Mouse (Mus musculus) thymus, postnatal 25 days (tissue): ENCODE data around the gene Tuba8.

Source experiments
- DNase-seq: peaks from one replicate; pipeline ENCODE4 v3.0.0; 2022

The Tuba8 gene

DNA sequence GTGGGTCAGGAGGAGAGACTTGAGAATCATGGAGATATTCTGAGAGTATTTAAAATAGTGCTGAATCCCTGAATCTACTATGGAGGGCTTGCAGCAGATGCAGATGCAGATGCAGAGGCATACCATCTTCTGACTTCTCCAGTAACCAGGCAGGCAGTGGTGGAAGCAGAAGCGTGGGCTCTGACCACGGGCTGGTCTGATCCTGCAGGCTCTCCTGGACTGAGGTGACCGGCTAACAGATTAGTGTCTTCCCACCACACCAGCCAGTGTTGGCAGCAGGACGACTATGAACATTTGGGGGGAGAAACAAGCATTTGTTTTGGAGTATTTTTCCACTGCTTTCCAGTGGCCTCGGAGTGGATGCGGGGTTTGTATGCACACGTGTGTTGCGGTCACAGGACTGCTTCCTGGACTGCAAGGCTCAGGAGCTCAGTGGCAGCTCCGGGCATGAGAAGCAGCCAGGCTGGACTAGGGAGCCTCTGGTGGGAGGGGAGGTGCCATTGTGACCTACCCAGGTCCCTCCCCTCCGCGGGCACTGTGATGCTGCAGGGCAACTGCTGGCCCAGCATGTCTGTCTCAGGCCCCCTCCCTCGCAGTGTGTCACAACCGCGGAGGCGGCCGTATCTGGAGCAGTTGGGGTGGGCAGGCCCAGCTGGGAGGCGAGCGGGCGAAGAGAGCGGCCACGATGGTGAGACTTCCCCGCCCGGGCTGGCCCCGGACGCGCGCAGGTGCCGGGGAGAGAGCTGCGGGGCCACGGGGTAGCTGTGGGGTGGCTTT is at the start of gene Tuba8:
TSS of gene Tuba8 (plus strand) at position 548 of the 777 bp plus-strand sequence.
- DNase-seq, result peak; percentile 61

DNA sequence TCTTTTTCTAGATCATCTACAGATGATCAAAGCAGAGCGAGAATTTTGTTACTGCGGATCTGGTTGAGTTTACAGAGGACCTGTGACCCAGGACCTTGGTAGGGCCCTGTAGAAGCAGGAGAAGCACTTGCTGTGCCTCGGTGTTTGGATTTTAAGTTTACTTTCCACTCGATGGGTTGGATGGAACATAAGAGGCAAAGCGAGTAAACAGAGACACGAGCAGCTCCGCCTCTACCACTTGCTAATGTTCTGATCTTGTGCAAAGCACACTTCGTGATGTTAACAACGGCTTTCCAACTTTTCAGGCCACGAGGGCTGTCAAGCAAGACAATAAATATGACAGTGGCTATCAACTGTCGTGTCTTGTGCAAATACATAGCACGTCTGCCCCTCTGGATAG is 47.9 kb upstream of the Tuba8 start:
- no peak for DNase-seq

DNA sequence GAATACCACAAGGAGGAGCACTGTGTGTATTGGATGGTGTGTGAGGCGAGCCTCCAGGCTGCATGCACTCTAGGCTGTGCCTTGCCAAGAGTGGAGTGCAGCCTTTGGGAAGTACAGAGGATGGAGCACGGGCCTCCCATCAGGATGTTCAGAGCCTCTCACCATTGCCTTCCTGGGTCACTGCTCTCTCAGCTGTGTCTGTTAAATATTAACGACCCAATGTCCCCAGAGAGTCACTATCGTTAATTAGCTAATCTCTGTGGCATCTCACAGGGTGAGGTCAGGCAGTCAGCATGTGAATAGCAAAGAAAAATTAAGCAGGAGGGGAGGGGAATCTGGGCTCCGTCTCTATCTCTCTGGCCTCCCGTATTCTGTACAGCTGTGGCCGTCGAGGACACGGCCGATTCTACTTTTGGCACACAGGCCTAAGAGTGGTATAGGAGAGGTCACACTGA is 44.4 kb upstream of the Tuba8 start:
- DNase-seq, result no peak

DNA sequence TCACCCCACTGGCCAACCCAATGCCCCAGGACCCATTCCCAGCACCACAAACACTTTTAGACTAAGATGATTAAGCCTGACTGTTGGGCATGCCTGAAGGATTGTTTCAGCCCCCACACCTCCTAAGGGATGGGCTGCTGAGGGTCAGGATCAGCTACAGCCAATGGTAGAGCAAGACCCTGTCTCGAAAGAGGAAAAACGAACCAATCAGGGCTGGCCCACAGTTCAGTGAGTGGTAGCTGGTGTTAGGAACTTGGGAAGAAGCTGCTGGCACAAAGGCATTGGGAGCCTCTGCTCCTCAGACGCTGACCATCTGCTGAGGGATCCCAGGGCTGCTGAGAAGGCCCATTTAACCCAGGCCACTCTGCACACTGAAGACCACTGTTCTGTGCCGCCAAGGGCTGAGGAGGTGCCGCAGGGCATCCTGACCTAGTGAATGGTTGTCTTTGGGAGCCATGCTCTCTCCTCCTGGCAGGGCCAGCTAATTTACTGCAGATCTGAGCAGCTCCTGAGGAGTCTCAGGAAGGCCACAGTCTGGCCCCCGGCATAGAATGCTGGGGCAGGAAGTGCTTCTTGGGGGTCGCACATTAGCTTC is 43.0 kb upstream of the Tuba8 start:
- DNase-seq, result no peak

DNA sequence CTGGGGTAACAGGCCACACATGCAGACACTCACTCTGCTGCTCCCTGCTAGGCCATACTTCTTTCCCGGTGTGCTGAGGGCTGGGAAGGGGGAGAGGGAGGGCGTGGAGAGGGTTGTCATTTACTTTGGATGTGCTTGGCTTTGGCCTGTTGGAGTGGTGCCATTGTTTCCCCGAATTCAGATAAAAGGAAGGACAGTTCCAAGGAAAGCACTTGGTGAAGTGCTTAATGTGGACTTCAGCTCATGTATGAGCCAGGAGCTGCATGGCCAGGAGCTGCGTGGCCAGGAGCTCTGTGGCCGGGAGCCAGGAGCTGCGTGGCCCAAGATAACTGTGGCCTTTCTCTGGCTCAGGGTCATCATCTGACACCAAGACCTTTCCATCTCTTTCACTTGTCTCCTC is 39.4 kb upstream of the Tuba8 start:
- DNase-seq, result no peak

DNA sequence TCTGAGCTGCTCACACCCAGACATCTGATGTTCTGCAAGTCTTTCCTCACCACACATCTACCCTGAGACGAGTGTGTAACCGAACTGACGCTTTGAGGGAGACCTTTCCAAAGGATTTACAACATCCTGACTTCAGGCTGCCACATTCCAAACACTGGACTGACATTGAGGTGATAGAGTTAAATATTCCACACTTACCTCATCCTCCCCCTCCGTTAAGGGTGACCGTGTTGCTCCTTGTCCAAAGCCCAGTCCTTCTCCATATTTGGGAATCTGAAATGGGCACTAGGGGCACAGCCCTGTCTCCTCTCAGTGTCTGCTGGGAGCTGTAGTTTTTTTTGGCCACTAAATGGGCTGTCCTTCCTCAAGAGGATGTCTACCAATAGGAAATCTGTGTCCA is 37.0 kb upstream of the Tuba8 start:
- DNase-seq, result no peak

DNA sequence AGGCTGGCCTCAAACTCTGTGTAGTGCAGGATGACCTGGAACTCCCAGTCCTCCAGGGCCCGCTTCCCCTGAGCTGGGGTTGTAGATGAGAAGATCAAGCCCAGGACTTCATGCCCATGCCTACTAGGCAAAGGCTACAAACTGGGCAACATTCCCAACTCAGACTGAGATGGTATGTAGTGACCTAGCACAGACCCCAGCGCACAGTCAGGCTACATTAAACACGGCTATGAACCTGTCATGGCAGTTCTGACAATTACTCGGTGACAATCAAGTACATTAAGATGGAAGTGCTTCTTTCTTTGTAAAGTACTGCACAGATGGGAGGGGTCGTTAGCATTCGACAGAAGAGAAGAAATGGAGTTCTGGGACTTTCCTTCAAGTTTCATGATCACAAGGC is 35.7 kb upstream of the Tuba8 start:
- DNase-seq, result no peak

DNA sequence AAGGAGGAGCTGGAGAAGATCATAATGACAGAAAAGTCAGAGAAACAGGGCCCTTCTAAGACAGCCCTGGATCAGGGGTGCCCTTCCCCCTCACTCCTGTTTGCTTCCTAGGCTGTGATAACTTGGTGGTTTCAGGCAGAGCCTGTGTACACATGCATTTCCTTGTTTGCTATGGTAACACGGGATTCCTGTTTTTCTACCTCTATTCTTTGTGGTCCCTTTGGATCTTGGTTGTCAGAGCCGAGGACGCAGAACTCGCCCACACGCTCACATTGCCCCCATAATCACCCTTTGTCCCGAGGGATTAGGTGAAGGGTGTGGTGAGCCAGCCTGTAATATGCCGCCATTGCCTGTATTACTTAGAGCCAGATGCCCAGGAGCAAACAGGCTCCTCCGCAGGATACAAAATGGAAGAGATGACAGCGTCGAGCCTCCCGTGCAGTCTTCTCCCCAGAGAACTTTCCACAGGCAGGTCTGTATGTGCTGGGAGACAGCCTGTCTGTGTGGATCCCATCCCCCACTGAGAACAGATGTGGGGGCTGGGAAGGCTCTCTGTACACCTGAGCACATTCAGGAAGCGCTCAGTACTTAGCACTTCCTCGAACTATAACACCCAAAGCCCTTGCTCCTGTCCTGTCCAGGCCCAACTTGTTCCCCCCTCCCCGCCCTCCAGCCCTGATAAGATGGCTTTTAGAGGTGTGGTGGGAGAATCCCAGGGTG is 34.3 kb upstream of the Tuba8 start:
- no peak for DNase-seq

DNA sequence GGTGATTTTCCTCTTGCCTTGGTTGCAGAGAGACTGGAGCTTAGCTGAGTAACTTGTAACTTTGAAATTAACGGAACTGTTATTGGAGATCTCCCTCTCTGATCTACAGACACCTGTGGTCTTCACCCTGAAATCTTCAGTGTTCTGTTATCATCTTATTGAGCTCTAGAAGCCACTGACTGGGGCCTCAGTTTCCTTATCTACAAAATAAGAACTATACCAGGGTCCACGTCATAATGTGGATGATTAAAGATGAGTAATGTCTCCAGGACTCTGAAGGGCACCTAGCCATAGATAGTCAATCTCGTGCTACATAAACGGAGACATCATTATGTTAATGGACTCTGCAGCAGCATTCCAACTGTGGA is 33.8 kb upstream of the Tuba8 start:
- DNase-seq, result no peak

DNA sequence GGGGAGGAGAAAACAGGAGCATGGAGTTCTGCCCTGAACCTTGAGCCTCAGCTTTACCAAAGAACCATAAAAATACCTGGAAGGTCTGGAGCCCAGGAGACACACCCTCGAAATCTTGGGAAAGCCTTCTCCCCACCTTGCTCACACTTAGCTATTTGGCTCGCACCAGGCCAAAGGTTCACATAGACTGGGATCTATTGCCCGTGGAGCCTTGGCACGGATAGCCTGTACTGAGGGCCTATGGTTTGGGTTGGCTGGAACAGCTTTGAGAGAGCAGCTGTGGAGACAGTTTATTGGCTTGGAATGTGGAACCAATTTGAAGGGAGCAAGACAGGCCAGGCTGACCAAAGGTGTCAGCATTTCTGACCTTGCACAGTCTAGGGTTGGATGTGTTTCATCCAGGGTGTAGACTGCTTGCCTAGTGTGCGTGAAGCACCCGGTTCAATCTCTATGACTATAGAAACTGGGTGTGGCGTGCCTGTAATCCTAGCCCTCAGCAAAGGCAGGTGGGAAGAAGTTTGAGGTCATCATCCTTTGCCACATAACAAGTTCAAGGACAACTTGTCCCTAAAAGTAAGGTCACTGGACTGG is 33.3 kb upstream of the Tuba8 start:
- DNase-seq, result no peak

DNA sequence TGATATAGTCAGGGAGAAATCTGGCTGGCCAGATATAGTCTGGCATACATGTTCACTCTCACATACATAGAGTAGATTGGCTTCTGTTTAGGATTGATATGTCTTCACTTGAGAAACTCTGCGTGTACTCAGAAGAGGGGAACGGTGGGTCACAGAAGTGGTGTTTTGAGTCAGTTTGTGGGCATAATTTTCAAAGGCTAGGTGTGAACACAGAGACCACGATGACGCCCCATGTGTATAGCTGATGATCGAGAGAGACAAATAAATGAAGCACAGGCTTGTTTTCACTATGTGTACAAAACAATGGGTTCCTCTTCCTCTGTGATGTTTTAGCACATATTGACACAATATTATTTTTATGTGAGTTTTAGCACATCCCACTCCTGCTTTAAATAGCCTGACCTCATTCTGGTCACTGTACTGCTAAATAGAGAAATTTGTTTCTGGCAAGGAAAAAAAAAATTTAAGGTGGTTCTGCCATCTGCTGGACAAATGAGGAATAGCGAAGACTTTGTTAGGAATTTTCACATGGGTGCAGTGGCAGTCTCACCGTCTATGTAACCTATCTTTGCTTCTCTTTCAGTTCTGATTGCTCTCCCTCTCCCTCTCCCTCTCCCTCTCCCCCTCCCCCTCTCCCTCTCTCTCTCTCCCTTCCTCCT is 31.7 kb upstream of the Tuba8 start:
- peak; percentile 59 for DNase-seq

DNA sequence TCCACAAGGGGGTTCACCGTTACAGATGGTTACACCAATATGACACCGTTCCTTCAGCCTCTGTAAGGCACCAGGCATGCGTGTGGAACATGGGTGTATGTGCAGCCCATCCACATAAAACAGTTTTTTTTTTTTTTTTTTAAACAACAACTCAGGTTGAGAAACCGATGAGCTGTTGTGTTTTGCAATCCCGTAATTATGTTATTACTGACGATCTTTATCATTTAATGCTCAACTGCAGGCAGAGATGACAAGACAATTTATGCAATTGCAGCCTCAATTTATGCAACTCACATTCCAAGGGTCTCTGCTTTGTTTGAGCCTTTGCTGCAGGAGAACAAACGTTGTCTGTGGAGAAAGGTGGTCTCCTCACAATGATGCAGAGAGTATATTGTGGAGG is 30.6 kb upstream of the Tuba8 start:
- no peak for DNase-seq

DNA sequence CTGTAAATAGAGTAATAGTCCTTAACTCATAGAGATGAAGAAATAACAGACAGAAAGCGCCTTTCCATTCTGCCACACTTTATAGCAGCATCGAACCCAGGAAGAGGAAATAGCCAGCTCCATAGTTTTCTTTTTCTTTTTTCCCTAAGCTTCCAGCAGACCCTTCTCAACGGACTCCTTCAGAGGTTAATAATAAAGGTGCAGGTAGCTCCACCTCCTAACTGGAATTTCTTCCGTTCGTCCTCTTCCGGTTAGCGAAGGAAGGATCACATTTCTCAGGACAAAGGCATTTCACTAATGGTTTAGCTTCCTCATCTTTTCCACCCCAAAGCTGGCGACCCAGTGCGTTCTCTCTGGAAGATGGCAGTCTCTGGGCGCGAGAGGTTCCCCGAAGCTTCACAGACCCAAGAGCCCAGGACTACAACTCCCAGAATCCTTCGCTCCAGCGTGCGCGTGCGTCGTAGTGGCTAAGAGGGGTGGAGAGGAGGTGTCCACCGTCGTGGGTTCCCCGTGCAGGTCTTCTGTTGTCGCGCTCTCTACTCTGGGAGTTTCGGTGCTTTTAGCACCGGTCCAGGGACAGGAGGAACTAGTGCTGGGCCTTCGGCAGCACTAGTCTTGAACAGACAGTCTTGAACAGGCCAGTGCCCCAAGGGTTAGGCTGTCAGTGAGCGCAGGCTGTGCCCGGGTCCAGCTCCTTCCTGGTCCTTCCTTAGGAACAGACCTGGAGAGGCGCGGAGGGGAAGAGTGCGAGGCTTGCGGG is 26.9 kb upstream of the Tuba8 start, which contains the start of gene Pex26:
TSS of gene Pex26 (plus strand) at position 254 of the 760 bp plus-strand sequence.
- peak; percentile 95 for DNase-seq

DNA sequence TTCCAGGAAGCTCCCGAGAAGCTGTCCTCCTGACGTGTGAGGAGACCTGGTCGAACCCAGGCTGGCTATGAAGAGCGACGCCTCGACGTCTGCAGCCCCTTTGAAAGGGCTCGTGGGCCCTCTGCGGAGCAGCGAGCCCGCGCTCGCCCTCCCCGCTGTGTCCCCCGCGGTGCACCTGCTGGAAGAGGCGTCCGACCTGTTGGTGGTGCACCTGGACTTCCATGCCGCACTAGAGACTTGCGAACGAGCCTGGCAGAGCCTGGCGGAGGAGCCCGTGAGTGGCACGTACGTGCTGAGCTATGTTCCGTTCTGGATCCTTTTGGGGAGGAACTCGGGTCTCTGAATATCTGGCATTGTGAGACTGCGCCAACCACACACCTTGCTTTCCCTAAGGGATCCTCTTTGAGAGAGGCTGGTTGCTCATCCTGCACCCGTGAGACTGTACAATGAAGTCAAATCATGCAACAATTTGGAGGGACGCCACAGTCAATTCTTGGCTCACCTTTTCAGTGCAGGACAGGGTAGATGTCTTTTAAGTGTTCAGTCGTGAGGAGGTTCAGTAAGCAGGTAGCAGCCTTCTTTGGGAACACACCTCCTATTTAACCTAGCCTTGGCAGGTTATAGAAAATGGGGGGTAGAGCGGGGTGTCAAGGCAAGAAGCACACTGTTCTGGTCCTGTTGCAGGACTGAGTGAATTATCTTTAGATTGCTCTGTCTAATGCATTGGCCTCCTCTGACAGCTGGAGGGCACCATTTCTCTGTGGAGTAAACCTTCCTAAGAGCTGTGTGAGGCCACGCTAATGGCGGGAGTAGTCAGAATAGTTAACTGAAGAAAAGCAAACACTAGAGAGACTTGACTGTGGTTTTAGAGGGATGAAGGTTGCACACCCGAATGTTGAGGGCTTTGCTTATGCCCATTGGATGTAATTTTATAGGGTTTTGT is 26.0 kb upstream of the Tuba8 start:
- DNase-seq, result peak; percentile 78

DNA sequence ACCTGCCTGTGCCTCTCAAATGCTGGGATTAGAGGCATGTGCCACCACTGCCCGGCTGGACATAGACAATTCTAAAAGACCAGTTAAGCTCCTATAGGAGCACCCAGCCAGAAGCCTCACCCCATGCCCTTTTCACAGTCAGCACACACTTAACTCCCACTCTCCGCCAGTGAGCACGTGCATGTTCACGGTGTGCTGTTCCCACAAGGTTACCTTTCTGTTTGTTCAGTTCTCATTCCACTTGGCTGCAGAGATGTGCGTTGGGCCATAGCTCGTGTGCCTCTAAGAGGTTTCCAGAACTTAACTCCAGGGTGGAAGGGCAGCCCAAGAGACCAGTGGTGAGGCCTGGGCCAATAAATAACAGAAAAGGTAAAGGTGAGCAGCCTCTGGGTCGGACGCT is 25.3 kb upstream of the Tuba8 start:
- DNase-seq, result no peak

DNA sequence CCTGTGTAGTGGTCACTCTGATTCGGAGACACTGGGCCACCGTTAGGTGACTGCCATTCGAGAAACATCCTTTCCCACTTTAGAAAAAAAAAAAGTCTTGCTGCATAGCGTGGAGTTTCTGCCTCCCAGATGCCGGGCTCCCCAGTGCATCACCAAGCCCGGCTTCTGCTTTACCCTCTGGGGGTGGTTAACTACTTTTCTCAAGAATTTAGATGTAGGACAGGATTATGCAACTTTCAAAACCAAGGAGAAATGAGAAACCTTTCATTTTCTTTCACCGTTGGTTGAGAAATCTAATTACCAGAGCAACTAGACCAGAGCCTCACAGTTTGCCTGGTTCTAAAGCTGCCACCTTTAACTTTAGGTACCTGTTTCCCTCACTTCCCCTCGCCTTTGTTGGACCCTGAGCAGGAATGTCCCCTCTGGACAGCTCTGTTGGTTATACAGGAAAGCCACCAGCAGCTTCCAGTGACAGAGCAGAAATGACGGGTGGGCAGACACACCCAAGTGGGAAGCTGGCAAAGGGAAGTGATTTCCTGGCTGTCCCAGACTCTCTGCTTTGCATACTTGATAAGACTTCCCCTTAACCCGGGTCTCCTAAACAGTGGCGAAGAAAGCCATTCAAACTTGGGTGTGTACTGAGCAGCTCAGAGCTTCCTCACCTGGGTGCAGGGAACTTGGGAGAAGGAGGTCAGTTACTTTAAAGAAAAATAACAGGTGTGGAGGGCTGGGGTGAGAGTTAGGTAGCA is 19.1 kb upstream of the Tuba8 start:
- no peak for DNase-seq

DNA sequence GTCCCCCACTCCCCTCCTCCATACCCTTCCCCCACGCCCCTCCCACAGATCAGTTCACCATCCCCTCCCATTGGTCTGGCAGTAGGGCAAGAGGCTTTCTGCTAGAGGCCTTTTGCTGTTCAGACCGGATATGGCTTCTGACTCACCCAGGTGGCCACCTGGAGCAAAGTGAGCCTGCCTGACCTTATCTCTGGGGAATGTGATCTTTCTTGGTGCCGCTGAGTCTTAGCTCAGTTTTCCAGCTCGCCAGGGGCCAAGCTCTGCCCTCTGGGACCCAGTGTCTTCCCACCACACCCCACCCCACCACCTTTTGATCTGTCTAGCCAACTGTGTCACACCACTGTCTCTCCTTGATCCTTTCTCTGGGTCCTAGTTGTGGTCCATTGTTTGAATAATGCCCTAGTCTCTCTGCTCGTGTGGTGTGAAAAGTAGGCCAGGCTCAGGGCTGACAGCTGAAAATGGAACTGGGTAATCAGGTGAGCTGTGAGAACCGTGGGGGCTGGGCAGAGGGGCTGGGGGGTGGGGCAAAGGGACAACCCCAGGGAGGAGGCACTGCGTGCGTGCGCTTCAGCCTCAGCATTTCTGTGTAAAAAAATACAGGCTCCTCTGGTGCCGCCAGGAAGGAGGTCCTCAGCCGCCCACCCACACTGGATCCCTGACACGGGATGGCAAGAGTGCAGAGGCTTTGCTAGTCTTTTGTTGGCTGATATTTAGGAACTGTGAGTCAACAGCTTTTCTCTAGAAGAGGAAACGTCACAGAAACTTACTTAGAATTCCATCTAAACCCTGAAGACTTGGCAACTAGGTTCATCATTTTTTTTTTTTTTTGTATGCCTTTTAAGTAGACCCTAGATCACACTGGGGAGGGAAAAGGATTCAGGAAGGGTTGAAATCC is 16.2 kb upstream of the Tuba8 start:
- no peak for DNase-seq

DNA sequence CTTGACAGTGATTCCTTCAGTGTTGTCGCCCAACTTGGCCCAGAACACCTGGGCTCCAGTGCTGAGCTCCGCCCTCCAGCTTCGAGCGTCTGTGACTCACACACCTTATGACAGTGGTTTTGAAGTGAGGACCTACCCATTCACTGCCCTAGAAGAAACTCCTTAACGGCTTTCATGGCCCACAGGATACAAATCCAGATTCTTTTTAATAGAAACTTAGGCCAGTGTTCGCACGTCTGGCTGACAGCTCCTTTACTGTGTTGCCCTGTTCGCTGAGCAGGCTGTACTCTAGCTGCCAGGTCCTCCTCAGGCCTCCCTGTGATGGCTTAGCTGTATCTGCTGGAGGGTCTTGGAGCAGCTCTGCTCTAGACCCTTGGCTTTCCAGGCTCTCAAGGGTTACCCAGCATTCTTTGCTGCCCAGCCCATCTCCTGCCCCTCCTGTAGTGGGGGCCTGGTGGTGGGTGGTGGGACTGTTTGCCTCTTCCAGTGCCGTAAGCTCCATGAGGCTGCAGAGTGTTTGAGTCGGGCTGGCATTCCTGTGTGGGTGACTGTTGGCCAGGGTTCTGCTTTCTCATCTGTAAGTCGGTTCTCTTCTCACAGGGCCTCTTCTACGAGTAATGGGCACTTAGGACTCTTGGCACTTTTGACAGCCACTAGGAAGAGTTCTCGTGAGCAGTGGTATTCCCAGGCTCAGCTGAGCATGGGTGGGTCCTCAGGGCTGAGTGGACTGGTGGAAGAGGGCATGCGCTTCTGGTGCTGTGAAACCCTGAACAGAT is 15.4 kb upstream of the Tuba8 start:
- no peak for DNase-seq
